Mouse (Mus musculus) fibroblast of lung, adult 2 months (primary cell): ENCODE measurements around the gene Mia2.
"Not testable (repeated sequence)": the region's sequence is repeated elsewhere in the genome, so short reads cannot be mapped to it uniquely, and the experiment has no call there.

Experiments used
- DNase-seq: peaks from one replicate; pipeline ENCODE4 v3.0.0-alpha.2; 2011; ENCODE audit warnings: low read depth

Mia2 gene

DNA sequence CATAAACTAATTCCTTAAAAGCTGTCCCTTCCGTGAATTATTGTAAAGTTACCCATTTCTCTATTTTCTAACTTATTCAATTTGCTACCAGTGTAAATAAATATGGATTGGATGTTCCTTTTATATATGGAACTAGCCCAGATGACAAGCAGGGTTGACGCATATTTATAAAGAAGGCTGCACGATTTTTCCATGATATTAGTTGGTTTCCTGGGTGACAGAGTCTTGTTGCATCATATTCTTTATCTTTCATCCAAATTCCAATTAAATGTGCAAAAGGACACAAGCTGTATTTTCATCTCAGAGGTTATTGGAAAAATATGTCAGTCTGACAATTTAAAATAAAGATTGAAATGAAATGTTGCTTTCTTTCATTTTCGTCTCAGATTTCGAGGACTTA, 142.8 kb downstream of the Mia2 start:
- DNase-seq: no peak

DNA sequence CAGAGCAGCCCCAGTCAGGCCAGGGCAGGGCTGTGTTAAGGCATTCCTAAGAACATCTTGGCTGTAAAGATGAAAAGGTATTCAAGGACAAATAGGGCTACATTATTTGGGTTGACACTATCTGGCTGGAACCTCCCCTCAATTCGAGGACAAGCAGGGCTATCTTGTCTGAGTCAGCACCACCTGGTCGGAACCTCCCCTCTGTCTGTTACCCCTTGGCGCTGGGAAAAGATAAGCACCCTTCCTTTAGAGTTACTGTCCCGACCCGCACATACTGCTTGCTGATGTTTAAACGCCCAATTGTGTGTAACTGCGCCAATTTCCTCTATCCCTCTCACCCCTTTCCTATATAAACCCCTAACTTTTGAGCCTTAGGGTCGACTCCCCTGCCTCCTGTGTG, 145.4 kb downstream of the Mia2 start:
- DNase-seq: not testable (repeated sequence)
